Mouse (Mus musculus) thymus, postnatal 10 days (tissue): ENCODE measurements around the gene Adat2.
A peak's percentile ranks its signal among the peaks of the same experiment; 100 is the strongest.

ENCODE experiments used
- DNase-seq, 2 experiments: peaks; one replicate each; pipeline ENCODE4 v3.0.0; 2021; ENCODE audit warnings: low spot score in 2 of 2

The Adat2 gene

DNA sequence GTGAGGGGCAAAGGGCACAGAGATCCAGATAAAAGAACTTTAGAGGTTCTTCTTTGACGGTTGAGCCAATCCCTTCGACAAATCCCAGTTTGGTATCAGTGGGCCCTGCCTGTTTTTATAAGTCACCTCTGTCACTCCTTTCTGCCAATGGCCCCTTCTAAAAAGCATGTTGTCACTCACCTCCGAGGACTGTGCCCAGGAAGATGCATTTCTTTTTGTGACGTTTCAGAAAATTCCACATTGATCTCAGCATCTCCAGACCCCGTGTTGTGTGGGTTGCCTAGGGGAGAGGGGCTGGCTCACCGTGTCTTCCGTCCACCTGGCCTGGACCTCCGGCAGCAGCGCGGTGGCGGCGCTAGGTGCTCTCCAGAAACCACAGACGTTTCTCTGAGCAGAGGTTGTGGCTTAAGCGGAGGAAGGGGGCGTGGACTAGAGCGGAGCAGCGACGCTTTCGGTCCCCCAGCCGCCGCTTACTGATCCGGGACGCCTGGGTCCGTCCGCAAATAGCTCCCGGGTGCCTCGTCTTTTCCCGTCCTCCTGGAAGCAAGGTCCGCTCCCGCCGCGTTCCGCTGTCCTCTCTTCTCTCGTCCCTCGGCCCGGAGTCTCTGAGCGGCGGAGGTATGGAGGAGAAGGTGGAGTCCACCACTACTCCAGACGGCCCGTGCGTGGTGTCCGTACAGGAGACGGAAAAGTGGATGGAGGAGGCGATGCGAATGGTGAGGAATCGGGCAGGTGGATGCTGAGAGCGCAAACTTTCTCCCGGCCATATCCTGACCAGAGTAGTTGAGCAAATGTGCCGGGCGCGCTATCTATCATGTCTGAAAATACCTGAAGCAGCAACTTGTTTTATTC, at the start of gene Adat2, which contains the start of gene Pex3:
TSS of gene Adat2 (plus strand) at position 249 of the 852 bp plus-strand sequence.
TSS of gene Pex3 (minus strand) at position 497 of the 852 bp plus-strand sequence.
- DNase-seq = peak; percentile 85 to 91

DNA sequence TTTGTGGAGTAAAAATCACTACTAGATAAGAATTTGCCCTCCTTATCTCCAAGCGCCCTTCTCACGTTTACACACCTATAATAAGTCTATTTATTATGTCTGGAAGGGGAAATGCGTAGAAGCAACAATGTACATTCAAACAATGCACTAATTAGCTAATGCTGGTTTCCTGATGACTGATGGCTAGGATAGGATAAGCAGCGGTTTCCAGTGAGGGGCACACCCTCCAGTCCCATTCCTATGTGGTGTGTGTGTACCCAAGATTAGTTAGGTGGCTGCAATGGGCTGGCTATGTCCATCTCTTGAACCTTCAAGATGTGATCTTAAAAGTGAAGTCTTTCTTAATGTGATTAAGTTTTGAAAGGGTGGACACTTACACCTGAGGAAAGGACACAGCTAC, 30.8 kb upstream of the Adat2 start:
- DNase-seq = no peak

DNA sequence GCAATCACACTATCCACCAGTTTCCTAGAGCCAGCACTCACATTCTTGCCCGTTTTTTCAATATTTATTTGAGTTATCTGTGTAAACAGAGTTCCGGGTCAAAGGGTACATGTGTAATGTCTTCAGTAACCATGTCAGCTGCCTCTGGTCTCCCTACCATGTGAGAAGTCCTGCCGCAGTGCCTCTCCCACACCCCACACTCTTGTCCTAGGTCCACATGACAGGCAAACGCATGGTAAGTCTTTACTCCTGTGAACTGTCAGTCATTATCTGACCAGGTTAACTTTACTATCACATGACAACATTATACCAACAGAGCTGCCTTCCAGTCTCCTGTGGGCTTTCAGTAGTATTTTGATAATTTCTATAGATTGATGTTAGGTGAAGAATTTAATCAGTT, 24.5 kb upstream of the Adat2 start:
- DNase-seq = no peak

DNA sequence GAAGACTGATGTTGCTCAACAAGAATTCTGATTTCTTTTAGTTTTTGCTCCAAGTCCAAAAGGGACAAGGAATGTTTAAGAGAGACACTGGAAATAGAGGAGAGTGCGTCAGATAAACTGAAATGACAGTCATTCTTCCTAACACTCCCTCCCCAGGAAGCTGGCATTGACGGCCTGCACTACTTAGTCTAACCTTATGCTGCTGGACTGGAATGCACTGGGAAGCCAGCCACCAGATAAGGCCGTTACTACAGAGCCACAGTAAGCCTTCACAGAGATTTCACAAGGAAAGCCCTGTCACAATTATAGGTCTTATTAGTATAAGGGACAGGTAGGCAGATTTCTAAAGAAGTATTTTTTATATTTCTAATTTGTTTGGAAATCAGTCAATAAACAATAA, 17.9 kb upstream of the Adat2 start:
- no peak for DNase-seq

GRCm38 (mm10) chr10:13536706-13537105, 16.0 kb upstream of the Adat2 start:
- DNase-seq = no peak

DNA sequence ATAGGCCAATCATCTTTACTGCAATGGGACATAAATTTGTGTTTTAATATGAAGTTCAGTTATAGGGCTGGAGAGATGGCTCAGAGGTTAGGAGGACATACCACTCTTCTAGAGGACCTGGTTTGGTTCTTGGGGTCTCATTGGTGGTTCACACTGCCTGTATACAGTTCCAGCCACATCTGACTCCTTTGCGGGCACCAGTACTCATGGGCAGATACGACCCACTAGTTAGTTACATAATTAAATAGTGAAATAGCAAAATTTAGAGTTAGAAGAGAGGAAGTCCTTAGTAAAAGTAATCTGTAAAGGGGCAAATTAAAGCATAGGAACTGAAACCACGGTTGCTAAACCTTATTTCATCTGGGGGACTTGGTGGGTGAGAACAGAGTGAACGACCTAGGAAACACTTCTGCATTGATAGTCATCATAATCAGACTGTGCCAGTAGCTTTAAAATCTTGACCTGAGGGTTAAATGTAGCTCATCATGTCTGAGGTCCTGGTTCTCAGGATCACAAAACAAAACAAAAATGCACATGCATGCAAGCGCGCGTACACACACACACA, 12.8 kb upstream of the Adat2 start:
- no peak for DNase-seq

DNA sequence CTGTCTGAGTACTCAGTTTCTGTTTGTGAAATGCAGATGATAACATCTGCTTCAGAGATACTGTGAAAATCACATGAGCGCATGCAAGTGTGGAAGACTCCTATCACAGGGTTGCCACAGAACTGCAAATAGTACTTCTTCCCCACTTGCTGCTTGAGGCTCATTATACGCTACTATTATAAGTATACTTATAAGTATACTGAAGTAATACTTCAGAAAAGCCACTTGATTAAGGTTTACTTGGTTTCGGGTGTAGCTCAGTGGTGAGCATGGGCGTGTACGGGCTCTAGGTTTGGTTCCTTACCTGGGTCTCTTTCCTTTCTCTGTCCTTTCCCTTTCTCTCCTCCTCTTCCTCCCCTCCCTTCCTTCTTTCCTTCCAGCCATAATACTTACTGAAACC, 11.0 kb upstream of the Adat2 start:
- DNase-seq = no peak

- DNase-seq = no peak
Measured at GRCm38 (mm10) chr10:13553498-13553985, 848 bp downstream of the Adat2 start.

- DNase-seq = no peak
Measured at GRCm38 (mm10) chr10:13554316-13554715, 1.6 kb downstream of the Adat2 start.

DNA sequence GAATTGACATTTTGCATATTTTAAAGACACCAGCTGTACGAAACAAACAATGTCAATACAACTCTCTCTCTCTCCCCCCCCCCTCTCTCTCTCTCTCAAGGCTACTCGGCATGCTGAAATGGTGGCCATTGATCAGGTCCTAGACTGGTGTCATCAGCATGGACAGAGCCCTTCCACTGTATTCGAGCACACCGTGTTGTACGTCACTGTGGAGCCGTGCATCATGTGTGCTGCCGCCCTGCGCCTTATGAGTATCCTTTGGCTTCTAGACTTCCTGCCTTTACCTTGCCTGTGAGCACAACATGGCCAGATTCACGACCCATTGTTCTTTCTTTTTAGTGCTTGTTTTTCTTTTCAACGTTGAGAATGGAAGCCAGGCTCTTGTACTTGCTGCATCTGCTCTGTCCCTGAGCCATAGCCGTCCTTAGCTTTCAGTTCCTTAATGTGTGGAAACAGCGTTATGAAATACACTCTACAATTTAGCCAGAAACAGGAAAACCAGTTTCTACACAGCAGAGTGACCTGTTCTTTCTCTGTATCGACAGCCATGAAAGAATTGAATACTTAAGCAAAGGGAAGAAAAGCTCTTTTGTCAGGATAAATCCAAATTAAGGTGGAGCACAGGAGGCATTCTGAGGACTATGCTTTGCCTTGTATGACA, 7.5 kb downstream of the Adat2 start:
- no peak for DNase-seq

- DNase-seq = peak; percentile 14 to 71
Measured at GRCm38 (mm10) chr10:13564364-13565079, 11.8 kb downstream of the Adat2 start.

DNA sequence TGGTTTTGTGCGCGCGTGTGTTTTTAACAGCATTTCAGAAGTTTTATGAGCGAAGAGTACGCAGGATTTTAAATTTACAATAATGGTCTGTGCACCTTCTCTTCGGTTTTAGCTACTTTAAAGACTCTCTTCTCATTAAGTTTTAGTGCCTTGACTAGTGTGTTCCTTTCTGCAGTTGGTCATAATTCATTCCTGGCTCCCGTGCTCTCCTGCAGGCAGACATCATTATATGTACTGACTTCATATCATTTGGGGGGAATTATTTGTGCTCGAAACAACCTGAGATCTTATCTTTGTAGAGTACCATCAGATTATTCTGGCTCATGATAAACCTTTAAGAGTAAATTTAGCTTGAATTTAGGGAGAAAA, 12.4 kb downstream of the Adat2 start:
- no peak for DNase-seq

- DNase-seq = no peak
Measured at GRCm38 (mm10) chr10:13566393-13566792, 13.7 kb downstream of the Adat2 start.

- no peak for DNase-seq
Measured at GRCm38 (mm10) chr10:13569818-13570217, 17.1 kb downstream of the Adat2 start.

DNA sequence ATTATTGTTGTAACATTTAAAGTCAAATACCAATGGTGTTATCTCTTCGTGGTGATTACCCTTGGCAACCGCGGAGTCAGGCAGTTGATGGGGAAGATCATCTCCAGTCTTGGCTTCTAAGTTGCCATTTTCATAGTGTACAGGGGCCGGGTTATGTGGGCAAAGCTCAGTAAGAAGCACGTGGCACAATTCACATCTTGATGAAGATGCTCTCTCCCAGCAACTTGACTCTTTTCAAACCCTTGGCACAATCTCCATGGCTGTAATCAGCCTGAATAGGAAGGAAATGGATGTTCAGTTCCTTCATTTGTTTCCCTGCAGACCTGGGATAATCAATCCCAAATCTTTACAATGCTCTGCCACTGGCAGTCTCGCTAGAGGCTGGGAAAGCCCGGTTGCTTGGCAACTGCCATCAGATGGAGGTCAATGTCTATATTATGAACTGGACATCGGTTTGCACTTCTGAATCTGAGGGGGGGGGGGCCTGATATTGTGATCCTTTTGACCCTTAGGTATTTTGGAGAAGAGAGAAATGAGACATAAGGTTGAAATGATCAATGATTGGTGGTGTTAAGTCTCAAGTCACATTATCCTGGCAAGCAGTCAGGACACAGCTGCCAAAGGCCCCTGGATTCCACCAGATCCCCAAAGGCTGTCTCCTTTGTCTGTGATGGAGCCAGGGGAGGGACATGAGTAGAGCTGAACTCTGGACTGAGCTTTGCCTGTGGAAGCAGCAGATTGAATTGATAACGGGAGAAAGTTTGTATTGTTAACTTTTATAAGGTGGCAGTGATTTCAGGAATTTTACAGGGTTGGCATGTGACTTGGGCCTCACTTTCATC, 18.2 kb downstream of the Adat2 start:
- no peak for DNase-seq

- DNase-seq = no peak
Measured at GRCm38 (mm10) chr10:13572003-13572402, 19.3 kb downstream of the Adat2 start.

GRCm38 (mm10) chr10:13572410-13572809, 19.7 kb downstream of the Adat2 start:
- no peak for DNase-seq

- DNase-seq = no peak
Measured at GRCm38 (mm10) chr10:13577123-13577522, 24.4 kb downstream of the Adat2 start.

DNA sequence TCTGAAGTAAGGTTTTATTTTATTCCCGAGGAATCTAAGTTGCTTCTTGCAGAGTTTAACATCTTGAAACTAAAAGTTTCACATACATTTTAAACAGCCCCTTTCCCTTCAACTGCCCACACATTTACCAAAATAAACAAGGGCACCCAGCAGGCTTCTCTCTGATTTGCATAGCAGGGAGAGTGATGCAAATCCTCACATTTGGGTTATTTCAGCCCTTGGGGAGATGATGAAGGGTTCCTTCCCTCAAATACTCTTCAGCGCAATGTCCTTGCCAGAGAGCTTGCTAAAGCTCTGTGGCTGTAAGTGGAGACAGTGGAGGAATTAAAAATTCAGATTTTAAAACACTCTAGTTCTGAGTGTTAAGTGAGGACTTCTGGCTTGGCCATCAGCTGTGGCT, 35.2 kb downstream of the Adat2 start:
- no peak for DNase-seq

DNA sequence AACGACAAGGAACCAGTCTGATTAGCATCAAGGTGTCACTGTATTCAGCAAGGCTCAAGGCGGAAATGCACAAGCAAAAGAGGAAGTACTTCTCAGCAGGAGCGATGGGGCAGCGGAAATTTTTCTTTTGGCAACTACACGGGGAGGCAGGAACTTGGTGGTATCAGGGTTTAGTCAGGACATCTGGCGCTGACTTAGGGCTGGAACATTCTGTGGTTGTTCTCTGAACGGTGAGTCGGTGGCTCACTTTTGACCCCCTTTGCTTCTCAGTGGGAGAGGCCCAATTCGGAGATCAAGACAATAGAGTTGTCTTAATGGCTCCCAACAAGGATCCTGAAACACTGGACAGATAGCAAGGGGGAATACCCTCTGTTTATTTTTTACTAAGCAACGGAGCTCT, 39.5 kb downstream of the Adat2 start:
- DNase-seq = no peak

DNA sequence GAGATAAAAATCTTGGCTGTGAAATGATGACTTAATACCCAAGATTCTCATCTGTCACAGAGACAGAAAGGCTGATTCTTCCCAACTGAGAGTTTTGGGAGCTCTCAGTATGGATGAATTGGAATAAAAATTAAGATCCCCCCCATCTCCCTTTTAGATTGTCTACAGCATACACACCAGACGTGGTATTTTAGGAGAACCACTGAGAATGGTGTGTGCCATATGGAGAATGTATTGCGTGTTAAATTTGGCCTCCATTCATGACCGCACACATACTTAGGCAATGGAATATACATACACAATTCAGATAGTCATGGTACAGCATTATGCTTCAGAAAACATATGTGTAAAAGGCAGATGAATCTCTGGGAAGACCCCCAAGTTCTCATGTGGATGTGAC, 40.8 kb downstream of the Adat2 start:
- DNase-seq = no peak
